Mouse (Mus musculus) layer of hippocampus, postnatal 14 days (tissue): ENCODE data around the gene Ano6. TPM values are rescaled to one million over a fixed set of nuclear protein-coding genes. Genes with fewer than 3 reads are reported as not detected.

Experiments used
- DNase-seq, 2 experiments: peaks; one replicate each; pipeline ENCODE4 v3.0.0; 2021 to 2022; ENCODE audit warnings: low spot score in 2 of 2, mixed read lengths in 1 of 2
- total RNA-seq, 2 experiments: library from RNA; stranded (reverse); gene quantifications; 2 replicates each; pipeline ENCODE4 v1.2.3; 2021

Gene Ano6
- total RNA-seq, 2 experiments from 2014 or later = 22.5 to 29.5 TPM

DNA sequence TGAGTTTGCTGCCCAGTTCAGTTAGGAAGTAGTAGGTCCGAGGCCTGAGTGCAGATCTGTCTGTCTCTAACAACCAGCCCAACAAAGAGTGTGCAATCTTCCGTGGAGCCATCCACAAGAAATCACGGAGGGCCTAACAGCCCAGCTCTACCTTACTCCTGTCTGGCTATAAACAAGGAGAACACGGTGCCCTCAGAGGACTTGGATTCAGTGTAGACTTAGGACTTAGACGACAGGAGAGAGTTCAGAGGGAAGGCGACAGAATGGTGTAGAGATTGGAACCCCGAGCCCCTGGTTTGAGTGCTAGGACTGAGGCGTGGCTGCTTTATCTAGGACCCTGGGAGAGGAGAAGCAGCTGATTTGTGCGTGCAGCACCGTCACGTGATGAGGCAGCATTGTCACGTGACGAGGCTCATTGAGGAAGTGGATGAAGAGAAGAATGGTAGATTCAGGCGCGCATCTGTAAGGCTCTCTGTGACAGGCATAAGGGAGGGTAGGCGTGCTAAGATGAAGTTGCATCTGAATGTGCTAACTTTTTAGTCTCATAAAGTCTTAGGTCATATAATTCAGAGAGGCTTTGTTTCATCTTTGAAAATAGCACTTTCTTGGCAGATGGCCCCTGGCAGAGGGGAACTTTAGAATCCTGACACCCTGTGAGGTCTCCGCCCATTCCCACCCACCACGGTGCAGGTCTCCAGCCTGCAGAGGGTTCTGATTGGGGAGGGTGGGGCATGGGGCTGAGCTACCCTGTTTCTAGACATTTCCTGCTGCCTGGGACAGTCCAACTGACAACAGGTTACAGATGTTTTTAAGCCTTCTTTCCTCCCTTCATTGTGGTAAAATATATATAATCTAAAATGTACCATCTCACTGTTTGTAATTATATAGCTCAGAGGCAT lies 59.1 kb downstream of the Ano6 start:
- DNase-seq = no peak

DNA sequence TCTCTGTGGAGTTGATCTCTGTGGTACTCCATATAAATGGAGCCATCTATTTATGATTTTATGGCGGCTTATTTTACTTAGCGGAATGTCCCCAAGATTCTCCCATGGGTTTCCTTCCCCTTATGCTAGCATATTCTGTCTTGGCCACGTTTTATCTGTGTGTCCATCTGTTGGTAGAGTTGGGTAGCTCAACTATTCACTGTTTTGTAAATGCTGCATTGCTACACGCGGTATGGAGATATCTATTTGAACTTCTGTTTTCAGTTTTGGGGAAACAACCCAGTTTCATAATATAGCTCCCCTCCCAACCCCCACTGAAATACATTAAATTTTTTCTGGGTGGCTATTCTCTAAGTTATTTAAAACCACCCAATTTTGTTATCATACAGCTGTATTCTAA lies 59.9 kb downstream of the Ano6 start:
- DNase-seq = no peak

GRCm38 (mm10) chr15:95855051-95855844 lies 64.6 kb downstream of the Ano6 start:
- DNase-seq = no peak

DNA sequence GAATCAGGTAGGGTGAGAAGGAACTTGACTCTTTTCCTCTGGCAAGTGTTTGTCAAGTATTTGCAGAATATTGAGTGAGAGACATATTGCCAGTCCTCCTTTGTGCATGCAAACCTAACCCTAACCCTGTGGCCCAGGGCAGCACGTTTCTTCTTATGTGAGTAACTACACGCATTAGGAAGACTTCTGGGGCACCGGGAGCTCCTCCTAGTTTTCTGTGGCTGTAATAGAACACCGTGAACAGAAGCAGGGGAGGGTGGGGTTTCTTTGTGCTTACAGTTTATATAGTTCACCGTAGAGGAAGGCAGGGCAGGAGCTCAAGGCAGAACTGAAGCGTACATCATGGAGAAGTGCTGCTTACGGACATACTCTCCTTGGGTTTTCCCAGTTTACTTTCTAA lies 65.3 kb downstream of the Ano6 start:
- DNase-seq = no peak

GRCm38 (mm10) chr15:95856684-95857595 lies 66.3 kb downstream of the Ano6 start:
- DNase-seq = no peak

DNA sequence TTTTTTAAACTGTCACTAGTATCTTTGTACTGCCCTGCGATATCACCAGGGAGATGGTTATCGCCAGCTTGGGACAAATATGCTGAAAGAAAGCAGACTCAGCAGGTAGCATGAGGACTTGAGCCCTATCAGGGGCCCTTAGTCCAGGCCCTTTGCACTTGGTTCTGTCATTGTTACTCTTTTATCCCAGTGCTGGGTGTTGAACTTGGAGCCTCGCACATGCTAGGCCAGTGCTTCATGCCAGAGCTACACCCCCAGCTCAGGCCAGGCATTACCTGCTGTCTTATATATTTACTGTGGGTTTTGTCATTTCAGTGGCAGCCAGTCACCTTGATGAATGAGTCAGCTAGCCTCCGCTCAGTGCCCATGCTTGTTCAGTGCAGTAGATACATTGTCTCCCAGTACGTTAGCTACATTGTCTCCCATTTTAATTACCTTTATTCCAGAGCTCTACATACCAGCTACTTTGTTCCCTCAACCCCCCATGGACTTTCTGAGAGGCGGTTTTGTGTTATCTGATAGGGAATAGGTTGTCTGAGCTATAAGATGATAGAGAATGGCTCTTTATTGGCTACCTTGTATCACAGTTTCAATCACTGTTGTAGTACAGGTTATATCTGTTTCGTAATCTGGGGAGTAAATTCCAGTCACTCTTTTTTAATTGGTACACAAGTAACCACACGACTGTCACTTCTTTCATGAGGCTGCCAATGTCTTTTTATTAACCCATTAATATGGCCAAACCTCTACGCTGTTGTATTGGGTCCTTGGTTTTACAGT lies 68.4 kb downstream of the Ano6 start:
- no peak for DNase-seq

GRCm38 (mm10) chr15:95863865-95864660 lies 73.4 kb downstream of the Ano6 start:
- DNase-seq = no peak

GRCm38 (mm10) chr15:95865311-95866100 lies 74.9 kb downstream of the Ano6 start:
- DNase-seq = no peak

DNA sequence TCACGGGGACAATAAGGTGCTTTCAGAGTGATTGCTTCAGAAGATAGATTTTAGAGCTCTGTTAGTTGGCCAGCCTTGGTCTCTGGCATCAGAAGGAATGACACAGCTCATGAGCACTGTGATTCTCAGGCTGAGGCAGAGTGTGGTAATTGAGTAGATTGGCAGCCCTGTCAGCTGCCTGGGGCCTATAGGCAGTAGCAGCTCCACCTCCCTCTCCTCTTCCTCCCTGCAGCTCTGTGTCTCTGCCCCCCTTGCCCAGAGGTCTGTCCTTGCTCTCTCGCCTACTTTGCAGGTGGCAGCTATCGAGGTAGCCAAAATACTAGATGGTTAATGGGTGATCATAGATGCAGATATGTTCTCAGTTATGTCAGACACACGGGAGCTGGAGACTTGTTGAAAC lies 77.5 kb downstream of the Ano6 start:
- no peak for DNase-seq

GRCm38 (mm10) chr15:95869611-95870010 lies 79.0 kb downstream of the Ano6 start:
- DNase-seq = no peak

DNA sequence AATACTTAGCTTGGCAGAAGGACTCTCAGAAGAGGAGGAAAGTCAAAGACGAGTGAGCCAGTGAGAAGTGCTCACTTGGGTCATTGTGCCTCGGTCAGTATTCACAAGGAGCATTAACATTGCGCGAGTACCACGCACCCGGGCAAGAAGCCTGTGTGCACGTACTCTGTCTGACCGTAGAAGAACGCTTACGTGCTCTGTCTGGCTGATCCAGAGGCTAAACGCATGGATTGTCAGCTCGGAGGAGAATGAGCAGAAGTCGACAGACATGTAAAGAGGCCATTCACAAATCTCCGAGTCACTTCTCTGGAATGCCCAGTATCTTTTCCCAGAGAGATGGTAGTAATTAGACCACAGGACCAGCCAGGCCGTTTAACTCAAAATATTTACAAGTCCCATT lies 81.0 kb downstream of the Ano6 start:
- DNase-seq = no peak

DNA sequence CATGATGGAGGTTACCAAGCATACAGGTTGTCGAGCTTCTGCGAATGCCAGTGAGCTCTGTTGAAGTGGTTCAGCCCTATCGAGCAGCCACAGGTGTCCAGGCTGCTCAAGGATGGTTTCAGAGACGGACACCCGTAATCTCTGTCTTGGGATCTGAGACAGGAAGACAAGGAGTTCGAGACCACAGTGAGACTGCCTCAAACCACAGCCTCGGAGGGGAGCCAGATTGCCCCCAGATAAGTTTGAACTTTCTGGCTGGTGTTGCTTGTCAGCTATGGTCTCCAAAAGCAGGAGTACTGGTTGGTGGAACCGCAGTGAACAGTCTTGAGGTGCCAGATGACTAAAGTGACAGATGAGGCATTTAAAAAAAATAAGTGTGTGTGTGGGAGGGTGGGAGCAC lies 81.8 kb downstream of the Ano6 start:
- DNase-seq = no peak

GRCm38 (mm10) chr15:95873276-95873675 lies 82.6 kb downstream of the Ano6 start:
- DNase-seq = no peak

DNA sequence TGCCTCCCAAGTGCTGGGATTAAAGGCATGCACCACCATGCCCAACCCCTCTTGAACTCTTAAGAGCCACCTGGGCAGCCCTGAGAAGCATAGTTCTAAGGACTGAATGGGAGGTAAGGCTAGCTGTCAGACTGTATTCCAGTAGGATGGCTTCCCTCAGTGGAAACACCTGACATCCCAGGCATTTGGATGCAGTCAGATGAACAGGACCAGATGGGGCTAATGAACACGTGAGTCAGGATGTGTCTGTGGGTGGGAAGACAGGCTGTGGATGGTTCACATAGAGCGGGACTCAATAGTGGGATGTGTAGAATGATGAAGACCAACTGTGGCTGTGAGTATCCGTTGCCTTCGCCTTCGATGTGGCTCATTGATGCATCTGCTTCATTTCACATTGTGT lies 83.6 kb downstream of the Ano6 start:
- peak in 1 of 2 experiments; percentile 28 for DNase-seq

- DNase-seq = no peak
Observed at GRCm38 (mm10) chr15:95874726-95875125, 84.1 kb downstream of the Ano6 start.

GRCm38 (mm10) chr15:95875898-95876297 lies 85.3 kb downstream of the Ano6 start:
- no peak for DNase-seq

DNA sequence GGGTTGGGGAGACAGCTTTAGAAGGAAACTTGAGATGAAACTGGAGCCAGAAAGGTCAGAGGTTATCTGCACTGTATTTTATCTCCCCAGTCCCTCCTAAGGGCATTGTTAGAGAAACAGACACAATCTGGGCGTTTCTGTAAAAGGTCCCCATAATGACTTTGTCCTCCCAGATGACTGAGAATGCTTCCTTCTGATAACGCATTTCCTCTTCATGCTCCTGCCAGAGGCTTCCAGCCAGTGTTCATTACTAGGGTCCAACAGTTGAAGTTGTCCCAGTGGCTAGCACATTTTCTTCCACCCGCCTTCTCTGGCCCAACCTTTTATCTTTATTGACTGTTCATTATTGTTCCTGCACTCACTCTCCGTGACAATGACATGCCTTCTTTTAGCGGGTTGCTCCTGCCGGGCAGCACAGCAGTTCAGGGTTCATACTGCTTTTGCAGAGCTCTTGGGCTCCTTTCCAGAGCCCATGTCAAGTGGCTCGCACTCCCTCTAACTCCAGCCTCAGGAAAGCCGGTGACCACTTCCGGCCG lies 90.0 kb downstream of the Ano6 start:
- no peak for DNase-seq

DNA sequence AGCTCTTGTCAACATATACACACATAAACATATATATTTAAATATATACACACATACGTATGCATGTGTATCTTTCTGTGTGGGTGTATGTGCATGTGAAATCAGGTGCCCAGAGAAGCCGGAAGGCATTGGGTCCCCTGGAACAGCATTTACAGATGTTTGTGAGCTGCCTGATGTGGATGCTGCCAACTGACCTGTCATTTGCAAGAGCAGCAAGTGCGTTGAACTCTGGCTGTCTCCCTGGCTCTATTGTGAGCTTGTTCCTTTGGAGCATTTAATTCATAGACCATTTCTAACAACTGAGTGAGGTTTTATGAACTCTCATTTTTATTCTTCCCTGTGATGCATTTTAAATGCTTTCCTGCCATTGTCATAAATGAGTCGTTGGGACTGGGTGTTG lies 91.8 kb downstream of the Ano6 start:
- no peak for DNase-seq

- DNase-seq = no peak
Observed at GRCm38 (mm10) chr15:95883559-95883958, 92.9 kb downstream of the Ano6 start.
